Mouse (Mus musculus) embryo, embryonic 9.5 days (tissue): ENCODE measurements around the gene Plxna3.
"Not testable (repeated sequence)": the region's sequence is repeated elsewhere in the genome, so short reads cannot be mapped to it uniquely, and the experiment has no call there.

Experiments used
- DNase-seq: peaks from one replicate; pipeline ENCODE4 v3.0.0-alpha.2; 2017; ENCODE audit errors: extremely low spot score

Gene Plxna3

GRCm38 (mm10) chrX:74328725-74329161, at the start of gene Plxna3:
Gene Plxna3 (plus strand): TSS chrX:74329066.
- peak; percentile 74 for DNase-seq

GRCm38 (mm10) chrX:74281041-74281731, 47.7 kb upstream of the Plxna3 start:
- no peak for DNase-seq

- peak; percentile 57 for DNase-seq
Measured at GRCm38 (mm10) chrX:74281732-74282394, 47.0 kb upstream of the Plxna3 start, which contains the start of the genes Taz and Dnase1l1. Gene Taz (plus strand): TSS chrX:74281912. Gene Dnase1l1 (minus strand): TSS chrX:74282337.

- DNase-seq: peak; percentile 73
Measured at GRCm38 (mm10) chrX:74282395-74283091, 46.3 kb upstream of the Plxna3 start.

GRCm38 (mm10) chrX:74283092-74283437, 45.8 kb upstream of the Plxna3 start:
- DNase-seq: no peak

- no peak for DNase-seq
Measured at GRCm38 (mm10) chrX:74293431-74293830, 35.4 kb upstream of the Plxna3 start.

GRCm38 (mm10) chrX:74296538-74297448, 32.1 kb upstream of the Plxna3 start, which contains the start of gene Atp6ap1:
Gene Atp6ap1 (plus strand): TSS chrX:74297097.
- peak; percentile 91 for DNase-seq

- DNase-seq: no peak
Measured at GRCm38 (mm10) chrX:74298348-74298747, 30.5 kb upstream of the Plxna3 start.

GRCm38 (mm10) chrX:74299721-74300120, 29.1 kb upstream of the Plxna3 start:
- DNase-seq: no peak

- DNase-seq: peak; percentile 83
Measured at GRCm38 (mm10) chrX:74304867-74305700, 23.8 kb upstream of the Plxna3 start, which contains the start of gene Gdi1. Gene Gdi1 (plus strand): TSS chrX:74304998.

- DNase-seq: peak; percentile 76
Measured at GRCm38 (mm10) chrX:74312540-74313464, 16.1 kb upstream of the Plxna3 start, which contains the start of gene Fam50a. Gene Fam50a (plus strand): TSS chrX:74313033.

GRCm38 (mm10) chrX:74329215-74329671, 377 bp downstream of the Plxna3 start:
- no peak for DNase-seq

GRCm38 (mm10) chrX:74330166-74330930, 1.5 kb downstream of the Plxna3 start:
- no peak for DNase-seq

- no peak for DNase-seq
Measured at GRCm38 (mm10) chrX:74352645-74353466, 24.0 kb downstream of the Plxna3 start.

GRCm38 (mm10) chrX:74353467-74353770, 24.6 kb downstream of the Plxna3 start, which contains the start of gene Lage3:
Gene Lage3 (minus strand): TSS chrX:74353618.
- DNase-seq: peak; percentile 71

- not testable (repeated sequence) for DNase-seq
Measured at GRCm38 (mm10) chrX:74357069-74357468, 28.2 kb downstream of the Plxna3 start.

GRCm38 (mm10) chrX:74359171-74359570, 30.3 kb downstream of the Plxna3 start:
- DNase-seq: no peak

GRCm38 (mm10) chrX:74367512-74367911, 38.6 kb downstream of the Plxna3 start:
- DNase-seq: no peak
